Mouse (Mus musculus) neural tube, embryonic 10.5 days (tissue): ENCODE measurements around the gene Mettl16.
A peak's percentile ranks its signal among the peaks of the same experiment; 100 is the strongest.

Source experiments
- DNase-seq: peaks from one replicate; pipeline ENCODE4 v3.0.0-alpha.2; 2017; ENCODE audit warnings: low spot score; ENCODE audit errors: extremely low spot score

The Mettl16 gene

GRCm38 (mm10) chr11:74770595-74771207 is at the start of gene Mettl16:
TSS of gene Mettl16 (plus strand) at chr11:74770830.
- DNase-seq, result peak; percentile 93

GRCm38 (mm10) chr11:74721141-74721540 is 49.5 kb upstream of the Mettl16 start:
- DNase-seq, result no peak

- no peak for DNase-seq
Observed at GRCm38 (mm10) chr11:74721971-74722370, 48.7 kb upstream of the Mettl16 start.

- DNase-seq, result peak; percentile 89
Observed at GRCm38 (mm10) chr11:74723357-74724234, 47.0 kb upstream of the Mettl16 start.

GRCm38 (mm10) chr11:74724235-74724791 is 46.3 kb upstream of the Mettl16 start, which contains the start of gene Pafah1b1:
TSS of gene Pafah1b1 (minus strand) at chr11:74724670.
- peak; percentile 96 for DNase-seq

- no peak for DNase-seq
Observed at GRCm38 (mm10) chr11:74725181-74725580, 45.4 kb upstream of the Mettl16 start.

GRCm38 (mm10) chr11:74734917-74735316 is 35.7 kb upstream of the Mettl16 start:
- DNase-seq, result no peak

- no peak for DNase-seq
Observed at GRCm38 (mm10) chr11:74737861-74738260, 32.8 kb upstream of the Mettl16 start.

GRCm38 (mm10) chr11:74748022-74748421 is 22.6 kb upstream of the Mettl16 start:
- DNase-seq, result no peak

GRCm38 (mm10) chr11:74749241-74749640 is 21.4 kb upstream of the Mettl16 start:
- DNase-seq, result no peak

GRCm38 (mm10) chr11:74750662-74751351 is 19.8 kb upstream of the Mettl16 start:
- DNase-seq, result no peak

- DNase-seq, result no peak
Observed at GRCm38 (mm10) chr11:74751352-74752066, 19.1 kb upstream of the Mettl16 start.

GRCm38 (mm10) chr11:74756631-74757030 is 14.0 kb upstream of the Mettl16 start:
- no peak for DNase-seq

- DNase-seq, result no peak
Observed at GRCm38 (mm10) chr11:74761011-74761705, 9.5 kb upstream of the Mettl16 start.

GRCm38 (mm10) chr11:74763960-74764625 is 6.5 kb upstream of the Mettl16 start:
- DNase-seq, result no peak

- DNase-seq, result no peak
Observed at GRCm38 (mm10) chr11:74767469-74767868, 3.2 kb upstream of the Mettl16 start.

- peak; percentile 33 for DNase-seq
Observed at GRCm38 (mm10) chr11:74768045-74768444, 2.6 kb upstream of the Mettl16 start.

GRCm38 (mm10) chr11:74770037-74770436 is 593 bp upstream of the Mettl16 start:
- DNase-seq, result no peak

- DNase-seq, result no peak
Observed at GRCm38 (mm10) chr11:74771234-74771633, 604 bp downstream of the Mettl16 start.

GRCm38 (mm10) chr11:74771650-74772049 is 1.0 kb downstream of the Mettl16 start:
- no peak for DNase-seq
